Mouse (Mus musculus) CH12.LX (cell line): ENCODE measurements around the gene Micall2.

Experiments
- CHD2 ChIP-seq: IDR thresholded peaks from 2 replicates; pipeline ENCODE4 v1.6.1; 2011; ENCODE audit warnings: low read length, improper control_type of control experiment
- CTCF ChIP-seq, 2 experiments: IDR thresholded peaks in 1 of 2; conservative IDR thresholded peaks in 1 of 2; 2 replicates each; pipeline ENCODE4 v1.5.1; 2011 to 2012; ENCODE audit warnings: low read depth in 2 of 2, low read length in 2 of 2, improper control_type of control experiment in 1 of 2, inconsistent platforms in 1 of 2, mild to moderate bottlenecking in 1 of 2, moderate library complexity in 1 of 2
- EP300 ChIP-seq: IDR thresholded peaks from 2 replicates; pipeline ENCODE4 v1.6.1; 2011; ENCODE audit warnings: low read length, improper control_type of control experiment
- HCFC1 ChIP-seq: IDR thresholded peaks from 2 replicates; pipeline ENCODE4 v1.6.1; 2012; ENCODE audit warnings: low read depth, mild to moderate bottlenecking, inconsistent platforms, low read length, improper control_type of control experiment
- TBP ChIP-seq: conservative IDR thresholded peaks from 2 replicates; pipeline ENCODE4 v1.6.1; 2011; ENCODE audit warnings: low read depth, low read length, improper control_type of control experiment
- ZC3H11A ChIP-seq: IDR thresholded peaks from 2 replicates; pipeline ENCODE4 v1.6.1; 2012; ENCODE audit warnings: low read depth, mild to moderate bottlenecking, inconsistent platforms, low read length, improper control_type of control experiment
- ZNF384 ChIP-seq: IDR thresholded peaks from 2 replicates; pipeline ENCODE4 v1.6.1; 2012; ENCODE audit warnings: low read depth, low read length, improper control_type of control experiment, inconsistent platforms

DNA sequence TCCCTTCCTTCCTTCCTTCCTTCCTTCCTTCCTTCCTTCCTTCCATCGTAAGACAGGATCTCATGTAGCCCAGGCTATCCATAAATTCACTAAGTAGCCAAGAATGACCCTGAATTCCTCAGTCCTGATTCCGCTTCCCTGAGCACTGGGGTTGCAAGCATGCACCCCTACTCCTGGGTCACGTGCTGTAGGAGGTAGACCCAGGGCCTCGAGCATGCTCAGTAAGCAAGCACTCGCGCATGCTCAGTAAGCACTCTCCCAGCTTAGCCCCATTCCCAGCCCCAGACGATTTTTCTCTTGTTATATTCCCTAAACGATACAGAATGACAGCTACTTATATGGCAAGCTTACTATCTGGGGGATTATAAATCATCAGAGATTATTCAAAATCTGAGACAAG is 74.4 kb downstream of the Micall2 start:
- TF ChIP-seq CTCF (conservative IDR thresholded peaks at IDR 0.05 in 1 of 2, IDR thresholded peaks at IDR 0.05 in 1 of 2; ENCODE audit: low read depth in 2 of 2, low read length in 2 of 2) (no peak), EP300 (no peak), HCFC1 (no peak), TBP (no peak), ZC3H11A (no peak), CHD2 (no peak), ZNF384 (no peak)
